Mouse (Mus musculus) hindbrain, embryonic 14.5 days (tissue): ENCODE results near the gene Brpf1. TPM values are rescaled to one million over a fixed set of nuclear protein-coding genes. Genes with fewer than 3 reads are reported as not detected.

ENCODE experiments used
- ATAC-seq: fragments of 200-750 bp; cut with Nextera tagmentation; 2 replicates; pipeline ENCODE4 v1.8.0; 2017; ENCODE audit warnings: moderate number of reproducible peaks, mild to moderate bottlenecking, moderate TSS enrichment, moderate library complexity; ENCODE audit not compliant: low FRiP score
- DNase-seq: peaks from one replicate; pipeline ENCODE4 v3.0.0-alpha.2; 2015; ENCODE audit warnings: low spot score
- H3K27ac ChIP-seq: fragments of 300-500 bp; sonication (generic); 2 replicates; pipeline ENCODE4 v1.5.1; 2014; ENCODE audit warnings: mild to moderate bottlenecking, moderate library complexity
- H3K27me3 ChIP-seq: fragments of 300-500 bp; sonication (generic); 2 replicates; pipeline ENCODE4 v1.6.1; 2014; ENCODE audit warnings: mild to moderate bottlenecking, low read length, mixed read lengths; ENCODE audit not compliant: control insufficient read depth, insufficient read depth
- H3K36me3 ChIP-seq: fragments of 300-500 bp; sonication (generic); replicated peaks from 2 replicates; pipeline ENCODE4 v1.6.1; 2014; ENCODE audit not compliant: control insufficient read depth, insufficient read depth
- H3K4me1 ChIP-seq: fragments of 300-500 bp; sonication (generic); replicated peaks from 2 replicates; pipeline ENCODE4 v1.6.1; 2014; ENCODE audit warnings: antibody characterized with exemption, low read length, mixed read lengths; ENCODE audit not compliant: control insufficient read depth, insufficient read depth
- H3K4me2 ChIP-seq: fragments of 300-500 bp; sonication (generic); replicated peaks from 2 replicates; pipeline ENCODE4 v1.6.1; 2014; ENCODE audit warnings: mild to moderate bottlenecking, moderate library complexity
- H3K4me3 ChIP-seq: fragments of 300-500 bp; sonication (generic); replicated peaks from 2 replicates; pipeline ENCODE4 v1.5.1; 2014; ENCODE audit warnings: mild to moderate bottlenecking, low read length
- H3K9ac ChIP-seq: fragments of 300-500 bp; sonication (generic); 2 replicates; pipeline ENCODE4 v1.6.1; 2014
- H3K9me3 ChIP-seq: fragments of 300-500 bp; sonication (generic); 2 replicates; pipeline ENCODE4 v1.6.1; 2016; ENCODE audit warnings: low read length; ENCODE audit not compliant: control insufficient read depth
- WGBS: fragments of 180-500 bp; shearing (Covaris S2); extraction: QIAGEN DNeasy Blood & Tissue Kit; methylation state at CpG from one replicate; pipeline ENCODE4 v1.1.7; 2014; 5-methylcytosine and 5-hydroxymethylcytosine counted together
- polyA plus RNA-seq: library from polyadenylated mRNA; unstranded; fragments of >200 nt; fragmentation: Nextera tagmentation; extraction: Ambion mirVana; gene quantifications from 2 replicates; pipeline ENCODE4 v1.2.1, GENCODE M21; 2014

Brpf1 gene
- polyA plus RNA-seq, 1 experiment from 2014 or later, result 18.1 TPM

DNA sequence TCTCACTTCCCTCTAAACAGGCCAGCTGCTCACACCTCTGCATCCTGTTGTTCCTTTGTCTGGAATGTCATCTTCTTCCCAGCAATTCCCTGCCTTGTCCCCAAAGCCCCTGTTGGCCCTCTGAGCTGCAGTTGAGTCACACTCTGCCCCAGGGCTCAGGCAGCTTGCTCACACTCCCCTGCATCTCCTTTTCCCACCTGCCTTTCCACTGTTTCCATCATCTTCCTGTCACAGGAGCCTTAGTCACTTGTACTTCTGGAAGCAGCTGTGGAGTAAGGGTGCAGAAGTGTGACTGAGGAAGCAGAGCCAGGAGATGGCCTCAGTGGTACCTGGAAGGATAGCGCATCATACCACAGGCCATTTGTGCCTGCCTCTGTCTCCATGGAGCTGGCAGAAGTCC is 55.3 kb downstream of the Brpf1 start:
- Histone ChIP-seq H3K4me2 (no peak overlapping the region), H3K4me3 (no peak overlapping the region), H3K27ac (no peak overlapping the region), H3K36me3 (peaks cover 14% of the 10 kb centered on the region), H3K4me1 (no peaks in the 10 kb centered on the region), H3K9me3 (no peaks in the 10 kb centered on the region), H3K9ac (no peak overlapping the region), H3K27me3 (no peaks in the 10 kb centered on the region)
- 100% methylated on average over 1 of the region's 1 CpGs for WGBS
- DNase-seq (no peak), ATAC-seq (no peak)

DNA sequence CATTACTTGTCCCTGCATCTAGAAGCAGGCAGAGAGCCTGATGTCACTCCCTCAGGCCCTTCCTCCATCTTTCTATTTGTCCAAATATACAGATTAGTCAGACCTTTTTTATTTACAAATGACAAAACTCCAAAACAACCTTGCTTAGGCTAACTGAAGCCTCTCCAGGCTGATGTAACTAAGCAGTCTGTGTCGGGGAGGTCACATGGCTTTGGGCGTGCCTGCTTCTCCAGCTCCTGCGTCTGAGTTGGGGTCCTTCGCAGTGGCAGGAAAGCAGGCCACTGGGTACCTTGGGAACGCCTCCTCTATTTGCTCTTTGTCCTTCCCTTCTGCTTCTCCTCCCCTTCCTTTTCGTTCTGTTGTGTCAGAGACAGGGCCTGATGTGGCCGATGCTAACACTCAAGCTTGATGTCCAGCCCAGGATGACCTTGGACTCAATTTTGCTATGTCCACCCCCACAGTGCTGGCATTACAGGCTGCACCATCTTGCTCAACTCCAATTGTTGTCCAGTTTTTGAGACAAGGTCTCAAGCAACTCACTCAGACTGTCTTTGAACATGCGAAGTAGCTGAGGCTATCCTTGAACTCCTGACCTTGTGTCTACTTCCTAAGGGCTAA is 57.7 kb downstream of the Brpf1 start:
- Histone ChIP-seq H3K9me3 (no peaks in the 10 kb centered on the region), H3K36me3 (peaks cover 36% of the 10 kb centered on the region), H3K27ac (no peak overlapping the region), H3K9ac (no peak overlapping the region), H3K4me1 (no peaks in the 10 kb centered on the region), H3K4me2 (no peak overlapping the region), H3K4me3 (no peak overlapping the region), H3K27me3 (no peaks in the 10 kb centered on the region)
- DNase-seq, result no peak
- 62% methylated on average over 8 of the region's 8 CpGs for WGBS
- ATAC-seq, result no peak

DNA sequence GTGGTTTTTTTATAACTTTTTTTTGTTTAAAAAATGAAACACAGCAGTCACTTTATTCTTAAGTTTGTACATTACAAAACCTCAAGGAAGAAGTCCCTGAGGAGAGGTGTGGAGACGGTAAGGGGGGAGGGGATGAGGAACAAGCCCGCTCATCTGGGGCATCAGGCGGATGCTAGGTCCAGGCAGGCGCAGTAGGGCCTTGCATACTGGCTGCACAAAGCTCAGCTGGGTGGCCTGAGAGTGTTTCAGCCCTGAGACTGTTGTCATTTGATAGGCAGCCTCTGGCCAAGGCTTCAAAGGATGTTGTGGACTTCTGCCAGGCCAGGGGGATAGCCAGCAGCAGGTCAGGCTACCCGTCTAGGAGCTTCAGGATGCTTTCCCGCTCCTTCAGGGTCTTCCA is 59.7 kb downstream of the Brpf1 start:
- H3K27ac ChIP-seq, result no peak overlapping the region
- WGBS, result 95% methylated on average over 6 of the region's 6 CpGs
- no peaks in the 10 kb centered on the region for H3K4me1 ChIP-seq
- ATAC-seq, result no peak
- H3K9me3 ChIP-seq, result no peaks in the 10 kb centered on the region
- no peaks in the 10 kb centered on the region for H3K27me3 ChIP-seq
- H3K36me3 ChIP-seq, result peaks cover 56% of the 10 kb centered on the region
- H3K4me2 ChIP-seq, result no peak overlapping the region
- no peak for DNase-seq
- no peak overlapping the region for H3K9ac ChIP-seq
- no peak overlapping the region for H3K4me3 ChIP-seq

DNA sequence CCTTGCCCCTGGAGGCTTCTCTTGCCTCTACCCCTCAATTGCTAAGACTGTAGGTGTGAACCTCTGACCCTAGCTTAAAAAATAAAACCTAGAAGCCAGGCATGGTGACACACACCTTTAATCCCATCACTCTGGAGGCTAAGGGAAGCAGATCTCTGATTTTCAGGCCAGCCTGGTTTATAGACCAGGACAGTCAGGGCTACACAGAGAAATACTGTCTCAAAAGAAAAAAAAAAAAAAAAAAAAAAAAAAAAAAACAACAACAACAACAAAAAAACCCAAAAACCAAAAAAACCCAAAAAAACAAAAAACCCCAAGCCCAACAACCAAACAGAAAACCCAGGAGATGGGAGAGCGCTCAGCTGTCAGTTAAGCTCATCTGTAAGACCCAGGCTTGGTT is 60.6 kb downstream of the Brpf1 start:
- Histone ChIP-seq H3K9me3 (no peaks in the 10 kb centered on the region), H3K27ac (no peak overlapping the region), H3K9ac (no peak overlapping the region), H3K4me2 (no peak overlapping the region), H3K4me1 (no peaks in the 10 kb centered on the region), H3K27me3 (no peaks in the 10 kb centered on the region), H3K4me3 (no peak overlapping the region), H3K36me3 (peaks cover 66% of the 10 kb centered on the region)
- 100% methylated on average over 1 of the region's 1 CpGs for WGBS
- ATAC-seq (no peak), DNase-seq (no peak)

DNA sequence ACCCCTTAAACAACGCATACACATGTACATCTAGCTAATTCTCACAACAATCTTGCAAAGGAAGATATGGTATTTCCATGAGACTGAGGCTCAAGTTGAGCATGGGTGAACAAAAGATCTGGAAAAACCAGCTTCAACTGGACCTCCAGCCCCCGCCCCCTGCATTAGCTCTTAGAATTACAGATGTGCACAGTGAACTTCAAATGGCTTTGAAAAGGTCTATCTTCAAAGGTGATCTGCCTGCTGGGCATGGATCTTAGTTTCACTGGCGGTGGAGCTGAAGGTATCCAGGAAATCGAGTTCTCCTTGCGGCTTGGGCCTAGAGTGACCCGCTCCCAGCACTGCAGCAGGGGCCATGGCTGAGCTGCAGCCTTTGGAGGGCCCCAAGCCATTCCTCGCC is 61.2 kb downstream of the Brpf1 start:
- Histone ChIP-seq H3K9ac (no peak overlapping the region), H3K27me3 (no peaks in the 10 kb centered on the region), H3K4me2 (no peak overlapping the region), H3K4me1 (no peaks in the 10 kb centered on the region), H3K9me3 (no peaks in the 10 kb centered on the region), H3K4me3 (no peak overlapping the region), H3K27ac (no peak overlapping the region), H3K36me3 (peaks cover 71% of the 10 kb centered on the region)
- 93% methylated on average over 7 of the region's 7 CpGs for WGBS
- DNase-seq (no peak), ATAC-seq (no peak)

DNA sequence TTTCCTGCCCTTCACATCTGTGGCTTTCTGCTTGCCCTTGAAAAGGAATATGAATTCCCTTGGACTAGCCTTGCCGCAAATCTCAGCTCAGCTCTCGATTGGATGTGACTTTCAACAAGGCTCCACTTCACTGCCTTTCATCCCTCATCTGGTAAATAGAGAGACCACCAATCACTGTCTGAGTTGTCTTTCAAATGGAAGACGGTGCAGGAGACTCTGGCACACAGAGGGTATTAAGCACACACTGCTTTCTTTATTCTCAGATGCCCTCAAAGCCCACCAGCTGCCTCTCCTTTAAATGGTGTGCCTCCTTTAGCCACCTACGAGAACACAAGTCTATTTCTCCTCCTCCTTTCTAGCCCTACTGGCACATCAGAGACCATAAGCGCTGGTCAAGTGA is 61.6 kb downstream of the Brpf1 start:
- ATAC-seq (no peak), DNase-seq (no peak)
- Histone ChIP-seq H3K4me3 (no peak overlapping the region), H3K4me2 (no peak overlapping the region), H3K4me1 (no peaks in the 10 kb centered on the region), H3K9me3 (no peaks in the 10 kb centered on the region), H3K36me3 (peaks cover 76% of the 10 kb centered on the region), H3K9ac (no peak overlapping the region), H3K27ac (no peak overlapping the region), H3K27me3 (no peaks in the 10 kb centered on the region)
- WGBS, result 76% methylated on average over 5 of the region's 5 CpGs

DNA sequence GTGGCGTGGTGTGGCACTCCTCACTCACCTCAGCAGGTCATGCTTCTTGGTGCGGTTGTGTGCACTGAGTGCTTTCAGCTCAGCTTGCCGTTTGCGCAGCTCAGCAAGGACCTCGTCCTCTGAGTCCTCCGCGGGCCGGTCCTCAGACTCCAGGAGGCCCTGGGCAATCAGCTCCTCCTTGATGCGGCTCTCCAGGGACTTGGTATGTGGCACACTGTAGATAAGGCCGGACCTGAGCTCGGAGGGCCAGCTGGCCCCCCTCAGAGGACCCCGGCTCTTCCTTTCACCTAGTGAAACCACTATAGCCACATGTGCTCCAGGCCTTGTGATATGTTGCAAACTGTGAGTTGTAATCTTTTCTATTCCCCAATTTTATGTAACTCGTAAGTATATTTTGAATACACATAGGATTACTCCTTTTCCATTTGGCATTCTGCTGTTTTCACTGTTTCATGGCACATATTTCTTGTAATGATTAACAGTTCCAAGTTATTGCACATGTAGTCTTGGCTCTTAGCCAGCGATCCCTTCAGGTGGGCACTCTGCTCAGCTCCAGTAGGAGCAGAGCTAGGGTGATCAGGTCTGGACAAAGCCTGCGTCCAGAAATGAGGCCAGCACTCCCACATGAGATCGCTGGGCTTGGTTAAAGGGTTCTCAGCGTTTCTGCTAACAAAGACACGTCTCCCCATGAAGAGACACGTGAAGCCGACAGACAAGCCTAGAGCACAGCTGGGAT is 63.4 kb downstream of the Brpf1 start:
- DNase-seq, result no peak
- ATAC-seq, result no peak
- H3K27me3 ChIP-seq, result no peaks in the 10 kb centered on the region
- H3K9ac ChIP-seq, result no peak overlapping the region
- peaks cover 94% of the 10 kb centered on the region for H3K36me3 ChIP-seq
- H3K27ac ChIP-seq, result no peak overlapping the region
- H3K4me2 ChIP-seq, result no peak overlapping the region
- no peaks in the 10 kb centered on the region for H3K4me1 ChIP-seq
- 94% methylated on average over 20 of the region's 20 CpGs for WGBS
- no peak overlapping the region for H3K4me3 ChIP-seq
- H3K9me3 ChIP-seq, result no peaks in the 10 kb centered on the region

DNA sequence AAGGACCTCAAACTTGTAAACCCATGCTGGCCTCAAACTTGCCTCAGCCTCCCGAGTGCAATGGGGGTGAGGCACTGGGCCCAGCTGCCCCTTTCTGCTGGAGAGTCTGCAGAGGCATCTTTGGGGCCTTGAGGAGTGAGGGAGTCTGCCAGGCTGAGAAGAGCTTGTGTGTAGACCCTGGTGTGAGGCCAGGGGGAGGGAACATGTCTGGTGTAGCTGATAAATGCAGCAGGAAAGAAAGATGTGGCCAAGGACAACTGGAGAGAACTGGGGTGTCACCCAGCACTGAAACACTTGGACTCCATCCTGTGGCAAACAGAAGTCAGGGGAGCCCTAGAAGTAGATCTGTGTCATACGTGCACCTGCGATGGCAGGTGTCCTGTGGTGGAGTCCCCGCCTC is 66.6 kb downstream of the Brpf1 start:
- ATAC-seq (no peak), DNase-seq (no peak)
- Histone ChIP-seq H3K36me3 (peaks cover 74% of the 10 kb centered on the region), H3K4me1 (peaks cover 9% of the 10 kb centered on the region), H3K4me3 (no peak overlapping the region), H3K4me2 (no peak overlapping the region), H3K27ac (no peak overlapping the region), H3K9ac (no peak overlapping the region), H3K9me3 (no peaks in the 10 kb centered on the region), H3K27me3 (no peaks in the 10 kb centered on the region)
- 94% methylated on average over 4 of the region's 4 CpGs for WGBS
